Mouse (Mus musculus) embryonic fibroblast, embryonic 13.5 days (primary cell): ENCODE measurements around the gene Dppa3. TPM values are rescaled to one million over a fixed set of nuclear protein-coding genes. Genes with fewer than 3 reads are reported as not detected.

Experiments
- H3K27ac ChIP-seq: 2 replicates; pipeline ENCODE4 v1.5.1; 2012; ENCODE audit warnings: low read length, control low read depth, inconsistent platforms; ENCODE audit not compliant: insufficient read depth
- H3K4me1 ChIP-seq: 2 replicates; pipeline ENCODE4 v1.6.1; 2011; ENCODE audit warnings: low read length; ENCODE audit not compliant: control insufficient read depth, insufficient read depth
- H3K4me3 ChIP-seq: 2 replicates; pipeline ENCODE4 v1.5.1; 2011; ENCODE audit warnings: mild to moderate bottlenecking, control low read depth, low read length; ENCODE audit not compliant: insufficient read depth
- CTCF ChIP-seq: IDR thresholded peaks from 2 replicates; pipeline ENCODE4 v1.5.1; 2011; ENCODE audit warnings: mild to moderate bottlenecking, control low read depth, low read length, moderate library complexity, borderline replicate concordance; ENCODE audit not compliant: insufficient read depth
- POLR2A ChIP-seq: IDR thresholded peaks from 2 replicates; pipeline ENCODE4 v1.6.1; 2011; ENCODE audit warnings: low read depth, mild to moderate bottlenecking, control low read depth, low read length, moderate library complexity
- polyA plus RNA-seq: library from polyadenylated mRNA; stranded (reverse); fragments of >200 nt; gene quantifications from 2 replicates; pipeline ENCODE4 v1.2.4, GENCODE M21; 2011; ENCODE audit warnings: low read depth; ENCODE audit not compliant: missing spikeins, insufficient read length

The Dppa3 gene
- polyA plus RNA-seq, 1 experiment = not detected

GRCm38 (mm10) chr6:122608434-122609376, 17.5 kb upstream of the Dppa3 start:
- Histone ChIP-seq H3K4me3 (no peak overlapping the region), H3K4me1 (no peaks in the 10 kb centered on the region), H3K27ac (no peak overlapping the region)
- TF ChIP-seq POLR2A = no peak
- no peak for TF ChIP-seq CTCF

GRCm38 (mm10) chr6:122609377-122609728, 16.9 kb upstream of the Dppa3 start:
- TF ChIP-seq POLR2A (no peak), CTCF (no peak)
- no peaks in the 10 kb centered on the region for H3K4me1 ChIP-seq
- no peak overlapping the region for H3K4me3 ChIP-seq
- no peak overlapping the region for H3K27ac ChIP-seq

GRCm38 (mm10) chr6:122609771-122610170, 16.4 kb upstream of the Dppa3 start, which contains the start of gene Gdf3:
Gdf3 (minus strand) TSS chr6:122610087.
- H3K4me1 ChIP-seq = no peaks in the 10 kb centered on the region
- no peak within 1 kb of the TSS for H3K4me3 ChIP-seq
- no peak within 1 kb of the TSS for H3K27ac ChIP-seq
- TF ChIP-seq CTCF (no peak), POLR2A (no peak)

- H3K27ac ChIP-seq = no peak overlapping the region
- H3K4me1 ChIP-seq = no peaks in the 10 kb centered on the region
- TF ChIP-seq POLR2A (no peak), CTCF (no peak)
- no peak overlapping the region for H3K4me3 ChIP-seq
These were observed 13.8 kb upstream of the Dppa3 start for GRCm38 (mm10) chr6:122612426-122612825.

GRCm38 (mm10) chr6:122614047-122614446, 12.2 kb upstream of the Dppa3 start:
- TF ChIP-seq CTCF (no peak), POLR2A (no peak)
- Histone ChIP-seq H3K4me1 (no peaks in the 10 kb centered on the region), H3K27ac (no peak overlapping the region), H3K4me3 (no peak overlapping the region)

- Histone ChIP-seq H3K4me3 (no peak overlapping the region), H3K4me1 (no peaks in the 10 kb centered on the region), H3K27ac (no peak overlapping the region)
- TF ChIP-seq CTCF = no peak
- TF ChIP-seq POLR2A = no peak
These were observed 10.2 kb upstream of the Dppa3 start for GRCm38 (mm10) chr6:122616022-122616421.

- TF ChIP-seq POLR2A (no peak), CTCF (no peak)
- Histone ChIP-seq H3K4me1 (no peaks in the 10 kb centered on the region), H3K4me3 (no peak overlapping the region), H3K27ac (no peak overlapping the region)
These were observed 5.1 kb upstream of the Dppa3 start for GRCm38 (mm10) chr6:122621066-122621465.

GRCm38 (mm10) chr6:122624480-122624879, 1.7 kb upstream of the Dppa3 start:
- H3K27ac ChIP-seq = no peak overlapping the region

GRCm38 (mm10) chr6:122625156-122625555, 1.1 kb upstream of the Dppa3 start:
- TF ChIP-seq POLR2A = no peak
- no peak for TF ChIP-seq CTCF
- Histone ChIP-seq H3K4me3 (no peak overlapping the region), H3K4me1 (no peaks in the 10 kb centered on the region), H3K27ac (no peak overlapping the region)

More at GRCm38 (mm10) chr6:122624480-122624879, 1.7 kb upstream of the Dppa3 start:
- Histone ChIP-seq H3K4me1 (no peaks in the 10 kb centered on the region), H3K4me3 (no peak overlapping the region)
- no peak for TF ChIP-seq POLR2A
- TF ChIP-seq CTCF = no peak

- Histone ChIP-seq H3K4me3 (no peak overlapping the region), H3K4me1 (no peaks in the 10 kb centered on the region), H3K27ac (no peak overlapping the region)
- TF ChIP-seq POLR2A (no peak), CTCF (no peak)
These were observed 1.4 kb downstream of the Dppa3 start for GRCm38 (mm10) chr6:122627469-122628108.
